Mouse (Mus musculus) liver, adult 2 months (tissue): ENCODE results near the gene Wdr45. TPM values are rescaled to one million over a fixed set of nuclear protein-coding genes. Genes with fewer than 3 reads are reported as not detected.
A peak's percentile ranks its signal among the peaks of the same experiment; 100 is the strongest.

Experiments
- DNase-seq: peaks from one replicate; pipeline ENCODE4 v3.0.0-alpha.2; 2011; ENCODE audit warnings: low read depth, low spot score; ENCODE audit errors: extremely low read depth
- H3K27ac ChIP-seq: fragments of 200-500 bp; replicated peaks from 2 replicates; pipeline ENCODE4 v1.5.1; 2012; ENCODE audit warnings: low read depth, mild to moderate bottlenecking, control low read depth, inconsistent platforms, low read length; ENCODE audit not compliant: insufficient read depth
- H3K27me3 ChIP-seq: fragments of 200-500 bp; 2 replicates; pipeline ENCODE4 v1.6.1; 2012; ENCODE audit warnings: mild to moderate bottlenecking, moderate library complexity, low read length, inconsistent platforms; ENCODE audit not compliant: control insufficient read depth, insufficient read depth
- H3K36me3 ChIP-seq: fragments of 200-500 bp; 2 replicates; pipeline ENCODE4 v1.6.1; 2012; ENCODE audit warnings: low read length, inconsistent platforms; ENCODE audit not compliant: control insufficient read depth, insufficient read depth
- H3K4me1 ChIP-seq: fragments of 200-500 bp; 2 replicates; pipeline ENCODE4 v1.6.1; 2011; ENCODE audit warnings: low read length; ENCODE audit not compliant: control insufficient read depth, insufficient read depth
- H3K4me3 ChIP-seq: fragments of 200-500 bp; 2 replicates; pipeline ENCODE4 v1.5.1; 2011; ENCODE audit warnings: low read depth, mild to moderate bottlenecking, control low read depth, low read length, moderate library complexity; ENCODE audit not compliant: insufficient read depth
- H3K79me2 ChIP-seq: fragments of 200-500 bp; 2 replicates; pipeline ENCODE4 v1.6.1; 2012; ENCODE audit warnings: inconsistent platforms, mild to moderate bottlenecking, low read length, moderate library complexity; ENCODE audit not compliant: control insufficient read depth, insufficient read depth
- H3K9ac ChIP-seq: fragments of 200-500 bp; 2 replicates; pipeline ENCODE4 v1.6.1; 2012; ENCODE audit warnings: low read depth, mild to moderate bottlenecking, control low read depth, inconsistent platforms, low read length
- CTCF ChIP-seq: fragments of 200-500 bp; IDR thresholded peaks from 2 replicates; pipeline ENCODE4 v1.5.1; 2011; ENCODE audit warnings: low read depth, low read length, control low read depth
- POLR2A ChIP-seq: fragments of 200-500 bp; IDR thresholded peaks from 2 replicates; pipeline ENCODE4 v1.6.1; 2011; ENCODE audit warnings: low read length, control low read depth; ENCODE audit not compliant: insufficient read depth; ENCODE audit errors: extremely low read depth
- WGBS: fragments of 180-500 bp; shearing (Covaris S2); methylation state at CpG from one replicate; pipeline ENCODE4 v1.1.7; 2018; 5-methylcytosine and 5-hydroxymethylcytosine counted together
- polyA plus RNA-seq: library from polyadenylated mRNA; depleted of rRNA; stranded (reverse); fragments of >200 nt; gene quantifications from 2 replicates; pipeline ENCODE4 v1.2.3, GENCODE M21; 2012
- total RNA-seq: library from RNA; depleted of rRNA; stranded (reverse); fragments of >200 nt; gene quantifications from 2 replicates; pipeline ENCODE4 v1.2.3, GENCODE M21; 2014

Gene Wdr45
- total and polyA plus RNA-seq, 2 experiments: 33.4 to 48.3 TPM

- WGBS: 66% methylated on average over 6 of the region's 6 CpGs
- Histone ChIP-seq H3K79me2 (no peaks in the 10 kb centered on the region), H3K4me1 (no peaks in the 10 kb centered on the region; the same call in 1 of the 2 replicates), H3K9ac (no peak overlapping the region), H3K36me3 (no peaks in the 10 kb centered on the region), H3K27me3 (no peaks in the 10 kb centered on the region), H3K27ac (no peak overlapping the region), H3K4me3 (no peak overlapping the region)
- DNase-seq: no peak
- TF ChIP-seq CTCF: no peak
- TF ChIP-seq POLR2A: no peak
Measured at GRCm38 (mm10) chrX:7672739-7673138, 41.4 kb upstream of the Wdr45 start.

- DNase-seq: no peak
- H3K9ac ChIP-seq: no peak overlapping the region
- 68% methylated on average over 12 of the region's 12 CpGs for WGBS
- H3K4me1 ChIP-seq: no peaks in the 10 kb centered on the region; the same call in 1 of the 2 replicates
- H3K36me3 ChIP-seq: no peaks in the 10 kb centered on the region
- no peak overlapping the region for H3K4me3 ChIP-seq
- H3K27me3 ChIP-seq: no peaks in the 10 kb centered on the region
- TF ChIP-seq CTCF (no peak), POLR2A (no peak)
- H3K79me2 ChIP-seq: no peaks in the 10 kb centered on the region
- no peak overlapping the region for H3K27ac ChIP-seq
Measured at GRCm38 (mm10) chrX:7673578-7674281, 40.4 kb upstream of the Wdr45 start.

GRCm38 (mm10) chrX:7674284-7675000 lies 39.7 kb upstream of the Wdr45 start:
- Histone ChIP-seq H3K4me1 (no peaks in the 10 kb centered on the region; the same call in 1 of the 2 replicates), H3K9ac (no peak overlapping the region), H3K27ac (no peak overlapping the region), H3K36me3 (no peaks in the 10 kb centered on the region), H3K79me2 (no peaks in the 10 kb centered on the region), H3K27me3 (no peaks in the 10 kb centered on the region), H3K4me3 (no peak overlapping the region)
- WGBS: 72% methylated on average over 22 of the region's 28 CpGs
- no peak for DNase-seq
- TF ChIP-seq POLR2A: no peak
- no peak for TF ChIP-seq CTCF

GRCm38 (mm10) chrX:7675001-7675380 lies 39.1 kb upstream of the Wdr45 start:
- Histone ChIP-seq H3K27ac (no peak overlapping the region), H3K9ac (no peak overlapping the region), H3K4me3 (no peak overlapping the region), H3K36me3 (no peaks in the 10 kb centered on the region), H3K79me2 (no peaks in the 10 kb centered on the region), H3K27me3 (no peaks in the 10 kb centered on the region), H3K4me1 (no peaks in the 10 kb centered on the region; the same call in 1 of the 2 replicates)
- DNase-seq: no peak
- TF ChIP-seq CTCF: no peak
- WGBS: 64% methylated on average over 10 of the region's 10 CpGs

- Histone ChIP-seq H3K4me1 (no peaks in the 10 kb centered on the region), H3K79me2 (no peaks in the 10 kb centered on the region), H3K4me3 (no peak overlapping the region), H3K27me3 (no peaks in the 10 kb centered on the region), H3K27ac (no peak overlapping the region), H3K9ac (no peak overlapping the region), H3K36me3 (no peaks in the 10 kb centered on the region)
- no peak for DNase-seq
- WGBS: 40% methylated on average over 3 of the region's 3 CpGs
- no peak for TF ChIP-seq POLR2A
- no peak for TF ChIP-seq CTCF
Measured at GRCm38 (mm10) chrX:7678986-7679385, 35.1 kb upstream of the Wdr45 start.

- H3K27me3 ChIP-seq: no peaks in the 10 kb centered on the region
- no peaks in the 10 kb centered on the region for H3K4me1 ChIP-seq
- H3K9ac ChIP-seq: peak overlapping the region; percentile 65
- WGBS: 3% methylated on average over 27 of the region's 27 CpGs
- TF ChIP-seq CTCF (peak; percentile 74), POLR2A (no peak)
- H3K4me3 ChIP-seq: peak overlapping the region; percentile 51
- H3K79me2 ChIP-seq: no peaks in the 10 kb centered on the region
- peak; percentile 73 for DNase-seq
- H3K36me3 ChIP-seq: no peaks in the 10 kb centered on the region
- H3K27ac ChIP-seq: peak overlapping the region; percentile 94
Measured at GRCm38 (mm10) chrX:7679405-7680056, 34.6 kb upstream of the Wdr45 start.
